Mouse (Mus musculus) naive thymus-derived CD4-positive, alpha-beta T cell, adult 5 months (primary cell): ENCODE results near the gene Spink8. TPM values are rescaled to one million over a fixed set of nuclear protein-coding genes. Genes with fewer than 3 reads are reported as not detected.

Source experiments
- polyA plus RNA-seq: library from polyadenylated mRNA; unstranded; fragments of 100-300 nt; shearing (Covaris generic); gene quantifications from one replicate; pipeline ENCODE4 v1.2.1, GENCODE M21; 2017

The Spink8 gene
- not detected for polyA plus RNA-seq

DNA sequence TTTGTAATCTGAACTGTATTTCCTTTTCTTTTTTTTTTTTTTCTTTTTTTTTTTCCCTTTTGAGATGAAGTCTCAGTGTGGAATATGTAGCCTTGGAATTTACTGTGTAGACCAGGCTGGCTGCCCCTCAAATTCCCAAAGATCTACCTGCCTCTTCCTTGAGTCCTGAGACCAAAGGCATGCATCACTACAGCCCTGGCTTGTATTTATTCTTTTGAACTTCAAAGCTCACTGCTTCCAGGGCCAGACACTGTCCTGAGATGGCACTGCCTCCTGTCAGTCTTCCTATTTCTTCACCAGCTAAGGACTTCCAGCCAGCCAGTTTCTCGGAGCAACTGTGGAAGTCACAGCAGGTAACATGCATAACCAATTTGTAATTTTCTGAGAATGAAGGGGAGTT is at the start of gene Spink8:
Spink8 (plus strand) TSS at position 301 of the 400 bp plus-strand sequence.

DNA sequence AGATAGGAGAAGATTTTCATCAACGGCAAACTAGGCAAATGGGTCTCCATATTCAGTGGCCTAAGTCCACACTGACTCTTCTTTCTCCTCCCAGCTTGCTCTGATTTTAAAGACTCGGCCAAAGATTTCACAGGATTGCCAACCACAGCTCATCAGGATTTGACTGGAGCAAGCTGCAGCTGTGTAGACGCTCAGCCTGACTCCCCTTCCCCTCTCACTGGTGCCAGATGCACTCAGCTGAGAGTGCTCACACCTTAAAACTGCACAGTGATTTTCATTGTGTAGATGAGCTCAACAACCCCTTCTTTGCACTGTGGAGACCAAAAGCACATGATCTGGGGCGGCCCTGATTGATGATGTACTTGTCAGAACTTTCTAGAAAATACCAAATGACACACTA is 21.5 kb upstream of the Spink8 start, which contains the start of gene Fbxw27:
Fbxw27 (minus strand) TSS at position 101 of the 400 bp plus-strand sequence.

DNA sequence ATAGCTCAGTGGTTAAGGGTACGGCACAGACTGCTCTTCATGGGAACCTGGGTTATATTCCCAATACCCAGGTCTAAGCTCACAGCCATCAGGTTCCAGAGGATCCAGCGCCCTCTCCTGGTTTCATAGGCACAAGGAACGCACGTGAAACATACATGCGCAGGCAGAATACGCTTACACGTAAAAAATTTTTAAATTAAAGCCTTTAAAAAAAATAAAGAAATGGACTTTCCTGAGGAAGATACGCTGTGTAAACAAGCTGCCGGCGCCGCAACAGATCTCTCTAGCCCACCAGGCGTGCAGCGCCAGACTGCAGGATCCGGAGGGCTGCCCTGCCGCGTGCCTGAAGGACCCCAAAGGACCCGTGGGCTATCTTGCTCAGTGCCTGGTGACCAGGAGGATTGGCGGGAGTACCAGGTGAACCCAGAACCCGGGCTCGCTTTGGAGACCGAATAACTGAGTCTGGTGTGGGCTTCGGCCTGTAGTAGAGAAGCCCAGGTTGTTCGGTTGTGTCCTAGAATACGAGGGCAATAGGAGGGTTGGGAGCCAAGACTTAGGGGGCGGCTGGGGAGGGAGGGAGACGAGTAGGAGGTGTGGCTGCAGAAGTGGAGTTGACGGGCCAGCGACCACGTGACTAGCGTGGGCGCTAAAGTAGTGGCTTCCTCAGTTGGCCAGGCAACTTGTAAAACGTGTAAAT is 20.5 kb downstream of the Spink8 start, which contains the start of gene Nme6:
Nme6 (plus strand) TSS at position 359 of the 697 bp plus-strand sequence.

GRCm38 (mm10) chr9:109849312-109849758 is 37.3 kb downstream of the Spink8 start, which contains the start of gene Camp:
Camp (minus strand) TSS chr9:109849617.

DNA sequence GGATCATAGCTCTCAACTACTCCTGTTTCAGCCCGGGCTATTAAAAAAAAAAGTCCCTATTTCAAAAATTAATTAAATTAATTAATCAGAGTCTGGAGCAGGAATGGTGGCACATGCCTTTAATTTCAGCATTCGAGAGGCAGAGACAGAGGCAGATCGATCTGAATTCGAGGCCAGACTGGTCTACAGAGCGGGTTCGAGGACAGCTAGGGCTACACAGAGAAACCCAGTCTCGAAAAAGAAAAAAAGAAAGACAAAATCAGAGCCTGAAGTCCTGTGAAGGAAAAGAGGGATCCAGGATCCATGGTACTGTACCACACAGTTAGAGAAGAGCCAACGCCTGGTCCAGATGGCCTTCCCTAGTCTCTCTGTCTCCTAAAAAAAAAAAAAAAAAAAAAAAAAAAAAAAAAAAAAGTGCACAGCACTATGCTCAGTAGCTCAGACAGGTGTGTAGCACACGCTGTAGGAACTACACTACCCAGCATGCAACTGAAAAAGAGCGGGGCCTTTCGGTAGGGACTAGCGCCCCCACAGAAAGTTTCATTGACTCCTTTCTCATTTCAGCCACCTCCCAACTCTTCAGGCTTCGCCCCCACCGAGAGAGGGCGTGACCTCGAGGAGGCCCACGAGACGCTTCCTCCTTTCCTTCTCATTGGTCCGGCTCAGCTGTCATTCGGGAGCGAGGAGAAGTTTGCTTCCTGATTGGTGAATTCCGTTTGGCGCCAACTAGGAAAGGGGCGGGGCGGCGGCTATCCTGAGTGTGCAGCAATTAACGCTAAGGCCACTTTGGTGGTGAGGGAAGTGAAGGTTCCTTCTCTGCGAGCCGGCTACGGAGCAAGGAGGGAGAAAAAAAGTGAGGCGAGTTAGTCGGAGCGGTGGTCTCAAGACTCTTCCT is 63.0 kb downstream of the Spink8 start, which contains the start of gene Cdc25a:
Cdc25a (plus strand) TSS at position 783 of the 895 bp plus-strand sequence.

Other genes with a start within 250 kb of the Spink8 start
- gene Fbxw15, start 244.0 kb upstream of the Spink8 start, polyA plus RNA-seq: not detected
- gene Fbxw24, start 186.2 kb upstream of the Spink8 start, polyA plus RNA-seq: not detected
- gene Fbxw25, start 147.6 kb upstream of the Spink8 start, polyA plus RNA-seq: not detected
- not detected for gene Fbxw18, start 109.6 kb upstream of the Spink8 start, polyA plus RNA-seq
- gene Fbxw26, start 66.2 kb upstream of the Spink8 start, polyA plus RNA-seq: not detected
- gene Fbxw27, start 21.6 kb upstream of the Spink8 start, polyA plus RNA-seq: not detected
- 4.8 TPM for gene Nme6, start 20.5 kb downstream of the Spink8 start, polyA plus RNA-seq
- gene Camp, start 37.3 kb downstream of the Spink8 start, polyA plus RNA-seq: not detected
- 14.2 TPM for gene Cdc25a, start 63.3 kb downstream of the Spink8 start, polyA plus RNA-seq
- gene Map4, start 119.2 kb downstream of the Spink8 start, polyA plus RNA-seq: 70.5 TPM